Mouse (Mus musculus) limb, embryonic 14.5 days (tissue): ENCODE data around the gene Akap8. TPM values are rescaled to one million over a fixed set of nuclear protein-coding genes. Genes with fewer than 3 reads are reported as not detected.

Experiments used
- ATAC-seq: fragments of 200-750 bp; cut with Nextera tagmentation; 2 replicates; pipeline ENCODE4 v1.8.0; 2017; ENCODE audit warnings: low read depth, moderate number of reproducible peaks, moderate TSS enrichment; ENCODE audit not compliant: low FRiP score
- DNase-seq: peaks from one replicate; pipeline ENCODE4 v3.0.0-alpha.2; 2015; ENCODE audit warnings: low spot score
- H3K27ac ChIP-seq: fragments of 300-500 bp; sonication (generic); replicated peaks from 2 replicates; pipeline ENCODE4 v1.5.1; 2014; ENCODE audit warnings: low read depth, mild to moderate bottlenecking, low read length, moderate library complexity, mixed read lengths
- H3K27me3 ChIP-seq: fragments of 300-500 bp; sonication (generic); 2 replicates; pipeline ENCODE4 v1.6.1; 2014; ENCODE audit warnings: low read length, mixed read lengths; ENCODE audit not compliant: control insufficient read depth, insufficient read depth
- H3K36me3 ChIP-seq: fragments of 300-500 bp; sonication (generic); 2 replicates; pipeline ENCODE4 v1.6.1; 2014; ENCODE audit warnings: mild to moderate bottlenecking, low read length, moderate library complexity, mixed read lengths; ENCODE audit not compliant: control insufficient read depth, insufficient read depth
- H3K4me1 ChIP-seq: fragments of 300-500 bp; sonication (generic); 2 replicates; pipeline ENCODE4 v1.6.1; 2014; ENCODE audit warnings: antibody characterized with exemption, low read length, mixed read lengths; ENCODE audit not compliant: control insufficient read depth, insufficient read depth
- H3K4me2 ChIP-seq: fragments of 300-500 bp; sonication (generic); replicated peaks from 2 replicates; pipeline ENCODE4 v1.6.1; 2014; ENCODE audit warnings: low read depth, mild to moderate bottlenecking, low read length, moderate library complexity; ENCODE audit not compliant: severe bottlenecking
- H3K4me3 ChIP-seq: fragments of 300-500 bp; sonication (generic); replicated peaks from 2 replicates; pipeline ENCODE4 v1.5.1; 2014; ENCODE audit warnings: low read length
- H3K9ac ChIP-seq: fragments of 300-500 bp; sonication (generic); 2 replicates; pipeline ENCODE4 v1.6.1; 2014; ENCODE audit warnings: mild to moderate bottlenecking, low read depth, low read length, moderate library complexity; ENCODE audit not compliant: severe bottlenecking
- H3K9me3 ChIP-seq: fragments of 300-500 bp; sonication (generic); 2 replicates; pipeline ENCODE4 v1.6.1; 2016; ENCODE audit warnings: low read length; ENCODE audit not compliant: control insufficient read depth
- POLR2A ChIP-seq: fragments of 200-500 bp; IDR thresholded peaks from 2 replicates; pipeline ENCODE4 v1.8.0; 2012; ENCODE audit warnings: inconsistent platforms, mild to moderate bottlenecking, moderate library complexity, borderline replicate concordance; ENCODE audit not compliant: insufficient read depth, insufficient read length; ENCODE audit errors: extremely low read depth
- WGBS: fragments of 180-500 bp; shearing (Covaris S2); extraction: QIAGEN DNeasy Blood & Tissue Kit; methylation state at CpG from one replicate; pipeline ENCODE4 v1.1.7; 2014; 5-methylcytosine and 5-hydroxymethylcytosine counted together
- polyA plus RNA-seq, 2 experiments: library from polyadenylated mRNA; depleted of rRNA in 1 of 2; stranded (reverse) in 1 of 2; unstranded in 1 of 2; fragments of >200 nt; fragmentation: Nextera tagmentation in 1 of 2; extraction: Ambion mirVana in 1 of 2; gene quantifications; 2 replicates each; pipeline versions ENCODE4 v1.2.1 to v1.2.3; 2012 to 2014

The Akap8 gene
- polyA plus RNA-seq (2012; rRNA removed) (108 and 110 TPM in 2 replicates), polyA plus RNA-seq (2014; fragmentation: Nextera tagmentation; extraction: Ambion mirVana) (36.9 and 46.9 TPM in 2 replicates)

DNA sequence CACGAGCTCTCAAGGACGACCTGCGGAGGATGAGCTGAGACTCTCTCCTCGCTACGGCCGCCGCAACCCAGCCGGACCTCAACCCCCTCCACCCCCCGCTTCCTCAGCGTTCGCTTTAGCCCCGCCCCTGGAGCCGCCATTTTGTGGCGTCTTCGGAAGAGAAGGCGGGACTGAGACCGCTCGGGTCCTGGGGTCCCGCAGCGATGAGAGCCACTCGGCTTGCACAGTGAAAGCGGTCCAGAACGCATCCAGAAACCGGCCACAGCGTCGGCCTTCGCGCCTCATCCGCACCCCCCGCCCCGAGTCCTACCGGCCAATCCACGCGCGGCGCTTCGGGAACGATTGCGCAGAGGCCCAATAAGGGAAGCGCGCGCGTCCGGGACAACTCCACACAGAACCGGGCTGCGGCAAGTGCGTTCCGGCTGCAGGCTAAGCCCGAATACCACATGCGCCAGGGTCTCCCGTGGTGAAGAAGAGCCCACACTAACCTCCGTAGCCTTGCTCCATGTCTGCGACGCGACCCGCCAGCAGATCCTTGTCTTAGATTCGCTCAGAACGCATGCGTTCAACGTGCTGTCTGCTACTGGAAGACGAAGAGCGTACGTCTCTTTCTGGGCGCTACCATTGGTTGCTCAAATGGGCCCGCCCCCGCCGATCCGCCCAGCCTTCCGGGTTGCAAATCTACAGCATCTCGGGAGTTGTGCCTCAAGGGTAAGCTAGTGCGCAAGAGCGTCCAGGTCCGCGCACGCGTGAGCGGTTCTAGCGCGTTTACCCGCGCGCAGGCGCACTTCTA lies at the start of gene Akap8:
Gene Akap8 (minus strand): TSS at position 642 of the 793 bp plus-strand sequence.
- peak; percentile 95 for ATAC-seq
- peak within 1 kb of the TSS; percentile 80 for H3K4me2 ChIP-seq
- peak within 1 kb of the TSS; percentile 89 for H3K9ac ChIP-seq
- peak within 1 kb of the TSS; percentile 95 for H3K4me3 ChIP-seq
- H3K27me3 ChIP-seq, result no peaks in the 10 kb centered on the region
- H3K4me1 ChIP-seq, result peaks cover 10% of the 10 kb centered on the region
- H3K9me3 ChIP-seq, result no peaks in the 10 kb centered on the region
- H3K27ac ChIP-seq, result peak within 1 kb of the TSS; percentile 93
- peak; percentile 42; the same call in 1 of the 2 replicates for TF ChIP-seq POLR2A
- whole genome bisulfite sequencing, result under 1% methylated on average over 82 of the region's 83 CpGs
- peak; percentile 99 for DNase-seq
- peaks cover 41% of the 10 kb centered on the region for H3K36me3 ChIP-seq

- no peaks in the 10 kb centered on the region for H3K36me3 ChIP-seq
- no peaks in the 10 kb centered on the region for H3K9me3 ChIP-seq
- no peak overlapping the region for H3K9ac ChIP-seq
- DNase-seq (no peak), ATAC-seq (no peak)
- no peaks in the 10 kb centered on the region for H3K27me3 ChIP-seq
- H3K4me1 ChIP-seq, result peaks cover 8% of the 10 kb centered on the region; the same call in 1 of the 2 replicates
- H3K4me3 ChIP-seq, result peak overlapping the region; percentile 25
- 18% methylated on average over 10 of the region's 17 CpGs for WGBS
- TF ChIP-seq POLR2A, result no peak
- H3K4me2 ChIP-seq, result peak overlapping the region; percentile 40; the same call in 1 of the 2 replicates
- no peak overlapping the region for H3K27ac ChIP-seq
These were observed 48.0 kb upstream of the Akap8 start for GRCm38 (mm10) chr17:32368991-32369578.

GRCm38 (mm10) chr17:32367706-32368105 lies 46.7 kb upstream of the Akap8 start:
- no peak for ATAC-seq
- no peak overlapping the region for H3K9ac ChIP-seq
- no peaks in the 10 kb centered on the region for H3K36me3 ChIP-seq
- no peak for TF ChIP-seq POLR2A
- H3K9me3 ChIP-seq, result no peaks in the 10 kb centered on the region
- H3K27me3 ChIP-seq, result no peaks in the 10 kb centered on the region
- no peak overlapping the region for H3K27ac ChIP-seq
- H3K4me2 ChIP-seq, result no peak overlapping the region
- WGBS, result 85% methylated on average over 11 of the region's 11 CpGs
- DNase-seq, result no peak
- peaks cover 15% of the 10 kb centered on the region for H3K4me1 ChIP-seq
- no peak overlapping the region for H3K4me3 ChIP-seq

DNA sequence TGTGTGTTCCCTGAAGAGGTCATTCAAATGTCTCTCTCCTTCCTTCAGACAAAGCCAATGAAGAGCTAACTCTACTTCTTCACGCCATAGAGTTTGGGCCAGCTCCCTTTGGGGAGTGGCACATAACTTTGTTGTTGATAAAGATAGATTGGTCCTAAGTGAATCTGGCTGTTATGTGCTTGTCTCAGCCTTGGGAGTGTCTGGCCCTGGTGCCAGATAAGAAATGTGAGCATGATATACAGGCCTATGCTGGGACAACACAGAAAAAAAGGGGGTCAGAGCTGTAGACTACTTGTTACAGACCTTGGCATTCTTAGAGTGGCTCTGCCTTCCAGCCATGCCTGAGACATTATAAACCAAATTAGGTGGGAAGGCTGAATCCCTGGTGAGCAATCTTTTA lies 44.3 kb upstream of the Akap8 start:
- Histone ChIP-seq H3K4me3 (no peak overlapping the region), H3K27me3 (no peaks in the 10 kb centered on the region), H3K4me2 (0 out of 2 replicates have a peak overlapping the region, but pooled peaks have one; percentile 1), H3K4me1 (peaks cover 17% of the 10 kb centered on the region), H3K9me3 (no peaks in the 10 kb centered on the region), H3K27ac (no peak overlapping the region), H3K9ac (no peak overlapping the region), H3K36me3 (peaks cover 20% of the 10 kb centered on the region)
- DNase-seq (no peak), ATAC-seq (no peak)
- 79% methylated on average over 1 of the region's 1 CpGs for WGBS
- TF ChIP-seq POLR2A, result no peak

- H3K9ac ChIP-seq, result peak overlapping the region; percentile 97; the same call in 1 of the 2 replicates
- H3K4me1 ChIP-seq, result peaks cover 17% of the 10 kb centered on the region
- peak overlapping the region; percentile 93 for H3K4me3 ChIP-seq
- DNase-seq (no peak), ATAC-seq (no peak)
- peak overlapping the region; percentile 92 for H3K4me2 ChIP-seq
- no peaks in the 10 kb centered on the region for H3K27me3 ChIP-seq
- no peak overlapping the region; the same call in 1 of the 2 replicates for H3K27ac ChIP-seq
- 52% methylated on average over 5 of the region's 5 CpGs for WGBS
- H3K9me3 ChIP-seq, result no peaks in the 10 kb centered on the region
- H3K36me3 ChIP-seq, result peaks cover 24% of the 10 kb centered on the region
- no peak for TF ChIP-seq POLR2A
These were observed 43.8 kb upstream of the Akap8 start for GRCm38 (mm10) chr17:32364850-32365249.
